Mouse (Mus musculus) adrenal gland, adult 18-20 months (tissue): ENCODE results near the gene 4930404N11Rik. TPM values are rescaled to one million over a fixed set of nuclear protein-coding genes. Genes with fewer than 3 reads are reported as not detected.

Experiments used
- DNase-seq, 2 experiments: peaks; one replicate each; pipeline ENCODE4 v3.0.0; 2021 to 2022; ENCODE audit warnings: low spot score in 2 of 2
- total RNA-seq, 2 experiments: library from RNA; stranded (reverse); gene quantifications; 1 replicate in 1 of 2; 2 replicates in 1 of 2; pipeline ENCODE4 v1.2.3; 2021

The 4930404N11Rik gene
- total RNA-seq, 2 experiments from 2014 or later, result 1.3 to 4.5 TPM

- no peak for DNase-seq
These were observed 36.7 kb upstream of the 4930404N11Rik start for GRCm38 (mm10) chr10:81402227-81402765.

- DNase-seq, result no peak
These were observed 36.1 kb upstream of the 4930404N11Rik start for GRCm38 (mm10) chr10:81401521-81402226.

- no peak for DNase-seq
These were observed 35.5 kb upstream of the 4930404N11Rik start for GRCm38 (mm10) chr10:81401205-81401520.

- DNase-seq, result no peak
These were observed 35.0 kb upstream of the 4930404N11Rik start for GRCm38 (mm10) chr10:81400371-81401204.

- DNase-seq, result no peak
These were observed 34.2 kb upstream of the 4930404N11Rik start for GRCm38 (mm10) chr10:81399798-81400308.

- no peak for DNase-seq
These were observed 33.7 kb upstream of the 4930404N11Rik start for GRCm38 (mm10) chr10:81399296-81399695.

GRCm38 (mm10) chr10:81396749-81397148 lies 31.1 kb upstream of the 4930404N11Rik start:
- no peak for DNase-seq

- no peak for DNase-seq
These were observed 30.2 kb upstream of the 4930404N11Rik start for GRCm38 (mm10) chr10:81395865-81396264.

- peak; percentile 64 to 71 for DNase-seq
These were observed 29.5 kb upstream of the 4930404N11Rik start for GRCm38 (mm10) chr10:81395127-81395526.

GRCm38 (mm10) chr10:81393456-81394063 lies 27.9 kb upstream of the 4930404N11Rik start:
- no peak for DNase-seq

- no peak for DNase-seq
These were observed 27.2 kb upstream of the 4930404N11Rik start, which contains the start of gene Smim24 for GRCm38 (mm10) chr10:81392781-81393185. Gene Smim24, plus strand, starts transcription at chr10:81393051.

- no peak for DNase-seq
These were observed 26.7 kb upstream of the 4930404N11Rik start for GRCm38 (mm10) chr10:81392270-81392669.

- no peak for DNase-seq
These were observed 25.0 kb upstream of the 4930404N11Rik start for GRCm38 (mm10) chr10:81390678-81390965.

- peak; percentile 83 to 85 for DNase-seq
These were observed 24.4 kb upstream of the 4930404N11Rik start for GRCm38 (mm10) chr10:81389801-81390677.

- no peak for DNase-seq
These were observed 23.8 kb upstream of the 4930404N11Rik start for GRCm38 (mm10) chr10:81389373-81389772.

- DNase-seq, result no peak
These were observed 23.0 kb upstream of the 4930404N11Rik start, which contains the start of gene Gm48552 for GRCm38 (mm10) chr10:81388505-81389055. Gene Gm48552, plus strand, starts transcription at chr10:81389005.

- no peak for DNase-seq
These were observed 22.1 kb upstream of the 4930404N11Rik start for GRCm38 (mm10) chr10:81387716-81388115.

- DNase-seq, result no peak
These were observed 20.1 kb upstream of the 4930404N11Rik start for GRCm38 (mm10) chr10:81385603-81386306.

- DNase-seq, result no peak
These were observed 19.0 kb upstream of the 4930404N11Rik start for GRCm38 (mm10) chr10:81384605-81384982.
